Mouse (Mus musculus): ENCODE measurements at regions not wholly inside any gene's neighbourhood (a gene's known extent, or its start where the extent isn't known, plus 50 kb on each side); places are given as distances from the start of the nearest gene placed in this dataset.
A peak's percentile ranks its signal among the peaks of the same experiment; 100 is the strongest.
"Not testable (repeated sequence)": the region's sequence is repeated elsewhere in the genome, so short reads cannot be mapped to it uniquely, and the experiment has no call there.

DNA sequence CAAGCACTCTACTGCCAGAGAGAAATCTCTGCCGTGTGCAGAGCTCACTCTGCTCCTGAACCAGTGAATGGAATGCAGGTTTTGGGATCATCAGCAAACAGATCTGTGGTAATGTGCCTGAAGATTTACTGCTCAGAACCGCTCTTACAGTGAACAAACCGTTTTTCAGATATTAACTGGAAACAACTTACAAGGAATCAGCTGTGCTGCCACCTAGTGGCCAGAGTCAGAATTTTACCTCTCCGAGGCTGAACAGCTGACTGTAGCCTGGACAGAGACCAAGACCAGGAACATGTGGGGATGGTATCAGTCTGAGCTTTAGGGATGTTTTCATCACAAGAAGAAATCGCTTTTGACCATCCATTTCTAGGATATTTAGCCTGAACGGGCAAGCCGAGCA lies 65.3 kb downstream of the Gm15023 start:
- DNase-seq = peak; percentile 43
- H3K36me3 ChIP-seq (ENCODE audit: control insufficient read depth, insufficient read depth, low read length); H3K27ac ChIP-seq (ENCODE audit: insufficient read depth, low read depth, low read length); H3K27me3 ChIP-seq (replicated peaks; ENCODE audit: control insufficient read depth, insufficient read depth, low read length); H3K4me1 ChIP-seq (ENCODE audit: control insufficient read depth, insufficient read depth, low read length); H3K4me3 ChIP-seq (ENCODE audit: insufficient read depth, low read depth, low read length): not testable (repeated sequence)
- 17% methylated on average over 6 of the region's 7 CpGs for WGBS

DNA sequence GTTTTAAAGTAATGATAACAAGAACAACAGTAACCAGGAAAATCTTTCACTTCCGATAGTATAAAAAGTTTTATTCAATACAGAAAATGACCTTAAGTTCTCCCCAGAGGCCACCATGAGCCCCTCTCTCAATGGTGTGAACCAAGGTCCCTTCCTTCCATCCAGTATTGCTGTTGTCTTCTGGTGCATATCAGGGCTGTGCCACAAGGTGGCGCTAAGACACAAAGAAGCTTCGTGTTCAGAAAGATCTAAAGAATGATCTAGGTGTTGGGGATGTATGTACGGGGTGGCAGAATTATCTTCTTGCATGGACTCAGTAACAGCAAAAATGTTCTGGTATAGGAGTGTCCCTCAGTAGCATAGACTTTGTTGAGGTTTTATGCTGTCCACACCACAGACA lies 66.6 kb downstream of the Gm15023 start:
- TF ChIP-seq CTCF (conservative IDR thresholded peaks at IDR 0.05; ENCODE audit: insufficient read depth, insufficient read length, low read depth, low read length) = peak; percentile 30
- H3K4me3 ChIP-seq (ENCODE audit: insufficient read depth, low read depth, low read length); H3K27me3 ChIP-seq (replicated peaks; ENCODE audit: control insufficient read depth, insufficient read depth, low read length); H3K36me3 ChIP-seq (ENCODE audit: control insufficient read depth, insufficient read depth, low read length); H3K4me1 ChIP-seq (ENCODE audit: control insufficient read depth, insufficient read depth, low read length); H3K27ac ChIP-seq (ENCODE audit: insufficient read depth, low read depth, low read length): not testable (repeated sequence)
- peak; percentile 21 for DNase-seq
- 20% methylated on average over 4 of the region's 4 CpGs for WGBS

DNA sequence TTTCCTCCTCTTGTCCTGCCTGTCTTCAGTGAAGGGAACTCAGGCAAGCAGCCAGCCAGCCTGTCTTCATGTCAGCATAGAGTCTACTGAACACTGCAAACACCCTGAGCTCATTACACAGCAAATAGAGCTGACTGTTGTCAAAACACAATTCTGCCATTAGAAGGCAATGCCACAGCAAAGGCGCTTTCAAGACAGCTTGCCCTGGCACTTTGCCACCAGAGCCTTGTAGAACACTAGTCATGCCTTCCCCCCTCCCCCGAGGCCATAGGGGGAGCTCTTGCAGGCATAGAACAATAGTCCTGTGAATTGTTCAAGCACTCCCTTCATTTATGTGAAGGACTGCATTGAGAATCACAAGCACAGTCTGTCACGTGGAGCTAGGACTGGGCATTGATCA lies 75.8 kb downstream of the Gm15023 start:
- Histone ChIP-seq H3K36me3 (ENCODE audit: control insufficient read depth, insufficient read depth, low read length) (no peaks in the 10 kb centered on the region), H3K4me1 (ENCODE audit: control insufficient read depth, insufficient read depth, low read length) (no peaks in the 10 kb centered on the region), H3K27me3 (replicated peaks; ENCODE audit: control insufficient read depth, insufficient read depth, low read length) (no peaks in the 10 kb centered on the region), H3K27ac (ENCODE audit: insufficient read depth, low read depth, low read length) (no peak overlapping the region), H3K4me3 (ENCODE audit: insufficient read depth, low read depth, low read length) (no peak overlapping the region)
- peak; percentile 2 for DNase-seq
- TF ChIP-seq CTCF (conservative IDR thresholded peaks at IDR 0.05; ENCODE audit: insufficient read depth, insufficient read length, low read depth, low read length) = no peak
- no peak for TF ChIP-seq POLR2A (IDR thresholded peaks at IDR 0.05; ENCODE audit: low read depth, low read length)
- WGBS = 56% methylated on average over 3 of the region's 3 CpGs

DNA sequence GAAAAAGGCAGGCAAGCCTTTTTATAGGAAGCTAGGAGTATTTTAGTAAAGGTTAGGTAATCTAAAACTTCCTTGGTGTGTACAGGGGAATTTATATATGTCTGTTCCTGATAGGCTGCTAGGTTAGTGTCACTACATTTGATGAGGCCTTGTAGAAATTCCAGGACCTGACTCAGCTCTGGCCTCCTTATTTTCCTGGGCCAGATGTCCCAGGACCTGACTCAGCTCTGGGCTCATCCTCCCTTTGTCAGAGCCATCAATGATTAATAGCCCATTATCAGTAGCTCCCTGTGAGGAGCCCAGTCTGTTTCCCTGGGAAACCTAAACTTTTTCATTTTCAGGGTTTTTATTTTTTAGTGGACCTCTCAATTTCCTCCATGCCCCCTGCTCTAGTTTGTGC lies 79.3 kb downstream of the Gm15023 start:
- no peak for DNase-seq
- Histone ChIP-seq H3K36me3 (ENCODE audit: control insufficient read depth, insufficient read depth, low read length) (no peaks in the 10 kb centered on the region), H3K27ac (ENCODE audit: insufficient read depth, low read depth, low read length) (no peak overlapping the region), H3K27me3 (replicated peaks; ENCODE audit: control insufficient read depth, insufficient read depth, low read length) (no peaks in the 10 kb centered on the region), H3K4me3 (ENCODE audit: insufficient read depth, low read depth, low read length) (no peak overlapping the region), H3K4me1 (ENCODE audit: control insufficient read depth, insufficient read depth, low read length) (no peaks in the 10 kb centered on the region)
- TF ChIP-seq POLR2A (IDR thresholded peaks at IDR 0.05; ENCODE audit: low read depth, low read length) = no peak
- TF ChIP-seq CTCF (conservative IDR thresholded peaks at IDR 0.05; ENCODE audit: insufficient read depth, insufficient read length, low read depth, low read length) = no peak

DNA sequence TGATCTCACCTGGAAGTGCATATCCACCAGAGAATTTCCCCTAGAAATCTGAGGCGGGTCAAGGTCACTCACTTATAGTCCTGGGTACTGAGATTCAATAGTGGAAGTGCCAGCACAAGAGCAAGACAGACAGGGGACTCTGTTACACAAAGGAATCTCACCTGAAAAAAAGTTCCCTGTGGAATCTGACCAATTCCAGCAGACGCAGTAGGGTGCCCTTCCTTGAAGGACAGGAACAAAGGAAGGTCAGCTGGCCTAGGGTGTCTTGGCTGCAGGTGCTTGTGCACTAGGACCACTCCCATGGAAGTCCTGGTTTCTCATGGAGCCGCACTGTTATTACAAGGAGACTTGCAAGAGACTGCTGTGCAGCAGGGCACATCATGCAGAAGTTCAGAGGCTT lies 81.2 kb downstream of the Gm15023 start:
- no peaks in the 10 kb centered on the region for H3K36me3 ChIP-seq (ENCODE audit: control insufficient read depth, insufficient read depth, low read length)
- TF ChIP-seq CTCF (conservative IDR thresholded peaks at IDR 0.05; ENCODE audit: insufficient read depth, insufficient read length, low read depth, low read length) = no peak
- TF ChIP-seq POLR2A (IDR thresholded peaks at IDR 0.05; ENCODE audit: low read depth, low read length) = no peak
- H3K4me1 ChIP-seq (ENCODE audit: control insufficient read depth, insufficient read depth, low read length) = no peaks in the 10 kb centered on the region
- DNase-seq = no peak
- H3K4me3 ChIP-seq (ENCODE audit: insufficient read depth, low read depth, low read length) = no peak overlapping the region
- WGBS = 67% methylated on average over 3 of the region's 3 CpGs
- no peaks in the 10 kb centered on the region for H3K27me3 ChIP-seq (replicated peaks; ENCODE audit: control insufficient read depth, insufficient read depth, low read length)
- H3K27ac ChIP-seq (ENCODE audit: insufficient read depth, low read depth, low read length) = no peak overlapping the region

DNA sequence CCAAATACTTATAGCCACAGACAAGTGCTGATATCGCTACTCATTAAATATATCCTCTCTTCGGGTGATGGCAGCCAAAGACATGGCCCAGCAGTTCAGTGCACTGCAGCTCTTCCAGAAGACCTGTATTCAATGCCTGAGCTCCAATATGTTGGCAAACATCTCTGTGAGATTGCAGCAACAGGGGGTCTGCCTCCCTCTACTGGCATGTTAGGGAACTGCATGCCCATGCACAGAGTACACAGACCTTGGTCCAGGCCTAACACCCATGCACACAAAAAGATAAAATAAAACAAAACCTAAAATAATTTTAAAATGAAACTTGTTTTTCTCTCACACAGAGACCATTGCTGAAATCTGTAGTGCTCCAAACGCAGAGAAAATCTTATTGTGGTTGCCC lies 82.1 kb upstream of the Zmat1 start:
- WGBS = 13% methylated on average over 2 of the region's 3 CpGs
- not testable (repeated sequence) for H3K4me3 ChIP-seq (ENCODE audit: insufficient read depth, low read depth, low read length); H3K27ac ChIP-seq (ENCODE audit: insufficient read depth, low read depth, low read length); H3K27me3 ChIP-seq (replicated peaks; ENCODE audit: control insufficient read depth, insufficient read depth, low read length); H3K36me3 ChIP-seq (ENCODE audit: control insufficient read depth, insufficient read depth, low read length); H3K4me1 ChIP-seq (ENCODE audit: control insufficient read depth, insufficient read depth, low read length)
- TF ChIP-seq CTCF (conservative IDR thresholded peaks at IDR 0.05; ENCODE audit: insufficient read depth, insufficient read length, low read depth, low read length) = peak; percentile 68
- peak; percentile 41 for DNase-seq

DNA sequence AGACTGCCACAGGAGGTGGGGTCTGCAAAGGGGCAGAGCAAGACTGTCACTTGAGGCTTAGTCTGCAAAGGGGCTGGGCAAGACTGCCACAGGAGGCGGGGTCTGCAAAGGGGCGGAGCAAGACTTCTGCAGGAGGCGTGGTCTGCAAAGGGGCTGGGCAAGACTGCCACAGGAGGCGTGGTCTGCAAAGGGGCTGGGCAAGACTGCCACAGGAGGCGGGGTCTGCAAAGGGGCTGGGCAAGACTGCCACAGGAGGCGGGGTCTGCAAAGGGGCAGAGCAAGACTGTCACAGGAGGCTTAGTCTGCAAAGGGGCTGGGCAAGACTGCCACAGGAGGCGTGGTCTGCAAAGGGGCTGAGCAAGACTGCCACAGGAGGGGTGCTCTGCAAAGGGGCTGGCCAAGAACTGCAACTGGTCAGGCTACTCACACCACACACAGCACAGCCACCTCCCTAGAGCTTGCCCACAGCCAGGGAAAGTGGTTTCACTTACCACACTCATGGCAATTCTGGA lies 78.1 kb upstream of the Zmat1 start:
- not testable (repeated sequence) for H3K27me3 ChIP-seq (replicated peaks; ENCODE audit: control insufficient read depth, insufficient read depth, low read length); H3K27ac ChIP-seq (ENCODE audit: insufficient read depth, low read depth, low read length); H3K4me3 ChIP-seq (ENCODE audit: insufficient read depth, low read depth, low read length); H3K4me1 ChIP-seq (ENCODE audit: control insufficient read depth, insufficient read depth, low read length); H3K36me3 ChIP-seq (ENCODE audit: control insufficient read depth, insufficient read depth, low read length)
- peak; percentile 10 for DNase-seq
- WGBS = 11% methylated on average over 7 of the region's 7 CpGs

DNA sequence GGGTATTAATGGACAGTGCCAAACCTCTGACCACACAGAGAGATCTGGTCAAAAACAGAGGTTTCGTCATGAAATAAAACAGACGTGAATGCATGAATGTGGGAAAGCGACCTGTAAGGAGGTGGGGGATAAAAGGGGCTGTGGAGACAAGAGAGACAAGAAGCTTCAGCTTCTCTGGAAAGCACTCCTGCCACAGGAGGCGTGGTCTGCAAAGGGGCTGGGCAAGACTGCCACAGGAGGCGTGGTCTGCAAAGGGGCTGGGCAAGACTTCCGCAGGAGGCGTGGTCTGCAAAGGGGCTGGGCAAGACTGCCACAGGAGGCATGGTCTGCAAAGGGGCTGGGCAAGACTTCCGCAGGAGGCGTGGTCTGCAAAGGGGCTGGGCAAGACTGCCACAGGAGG lies 77.6 kb upstream of the Zmat1 start:
- not testable (repeated sequence) for H3K27me3 ChIP-seq (replicated peaks; ENCODE audit: control insufficient read depth, insufficient read depth, low read length); H3K4me1 ChIP-seq (ENCODE audit: control insufficient read depth, insufficient read depth, low read length); H3K27ac ChIP-seq (ENCODE audit: insufficient read depth, low read depth, low read length); H3K4me3 ChIP-seq (ENCODE audit: insufficient read depth, low read depth, low read length); H3K36me3 ChIP-seq (ENCODE audit: control insufficient read depth, insufficient read depth, low read length)
- WGBS = 28% methylated on average over 6 of the region's 9 CpGs
- DNase-seq = peak; percentile 2

DNA sequence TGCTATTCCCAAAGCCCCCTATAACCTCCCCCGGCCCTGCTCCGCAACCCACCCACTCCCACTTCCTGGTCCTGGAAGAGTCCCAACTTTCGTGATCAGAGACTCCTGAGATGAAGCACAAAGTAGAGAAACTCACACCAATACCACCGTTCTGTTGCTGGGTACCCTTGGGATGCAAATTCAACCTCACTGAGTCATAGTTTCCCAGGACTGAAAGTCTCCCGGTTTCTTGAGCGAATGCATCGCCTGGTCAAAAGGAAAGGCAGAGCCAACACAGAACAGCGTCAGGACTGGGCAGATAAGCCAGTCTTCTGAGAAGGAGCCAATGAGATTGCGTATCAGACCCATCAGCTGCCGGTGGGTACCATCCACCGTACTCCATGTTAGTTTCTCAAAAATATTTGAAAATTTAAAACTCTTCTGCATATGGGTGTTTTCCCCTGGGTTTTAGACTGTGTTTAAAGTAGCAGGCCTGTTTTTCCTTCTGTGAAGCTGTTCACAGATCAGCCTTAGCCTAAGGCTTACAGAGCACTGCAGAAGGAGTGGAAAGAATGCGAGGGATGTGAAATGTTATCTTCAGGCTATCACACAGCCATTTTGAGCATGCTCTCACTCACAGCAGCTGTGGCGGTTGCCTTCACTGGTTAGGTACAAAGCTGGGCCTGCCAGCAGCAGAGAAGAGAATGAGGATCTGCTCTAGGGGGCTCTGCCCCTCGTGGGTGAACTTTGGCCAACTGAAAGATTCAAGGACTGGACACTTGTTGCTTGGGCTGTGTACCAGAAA lies 77.0 kb upstream of the Zmat1 start:
- DNase-seq; H3K4me1 ChIP-seq (ENCODE audit: control insufficient read depth, insufficient read depth, low read length); H3K36me3 ChIP-seq (ENCODE audit: control insufficient read depth, insufficient read depth, low read length); H3K27ac ChIP-seq (ENCODE audit: insufficient read depth, low read depth, low read length); H3K4me3 ChIP-seq (ENCODE audit: insufficient read depth, low read depth, low read length); H3K27me3 ChIP-seq (replicated peaks; ENCODE audit: control insufficient read depth, insufficient read depth, low read length): not testable (repeated sequence)
- WGBS = 76% methylated on average over 14 of the region's 14 CpGs
